Mouse (Mus musculus): ENCODE data around the gene Jchain.
"Not testable (repeated sequence)": the region's sequence is repeated elsewhere in the genome, so short reads cannot be mapped to it uniquely, and the experiment has no call there.

The Jchain gene

GRCm38 (mm10) chr5:88562863-88563780 is 35.4 kb upstream of the Jchain start:
- Histone ChIP-seq H3K27me3 (ENCODE audit: insufficient read depth, low read length) (peaks cover 6% of the 10 kb centered on the region; the same call in 1 of the 2 replicates), H3K4me1 (replicated peaks; ENCODE audit: low read depth, low read length) (peaks cover 39% of the 10 kb centered on the region), H3K9me3 (ENCODE audit: low read length) (no peaks in the 10 kb centered on the region), H3K36me3 (ENCODE audit: insufficient read depth, low read length) (no peaks in the 10 kb centered on the region), H3K4me3 (replicated peaks; ENCODE audit: low read length) (no peak overlapping the region)
- no peak for TF ChIP-seq POU5F1 (IDR thresholded peaks at IDR 0.05; ENCODE audit: borderline replicate concordance, low read length)
- no peak for TF ChIP-seq NANOG (IDR thresholded peaks at IDR 0.05; ENCODE audit: borderline replicate concordance, low read length)
- TF ChIP-seq CTCF (conservative IDR thresholded peaks at IDR 0.05; ENCODE audit: low read length): peak; percentile 20; the same call in 1 of the 2 replicates

- peaks cover 47% of the 10 kb centered on the region for H3K4me1 ChIP-seq (replicated peaks; ENCODE audit: low read depth, low read length)
- no peak overlapping the region for H3K4me3 ChIP-seq (replicated peaks; ENCODE audit: low read length)
- TF ChIP-seq POU5F1 (IDR thresholded peaks at IDR 0.05; ENCODE audit: borderline replicate concordance, low read length) (no peak), CTCF (conservative IDR thresholded peaks at IDR 0.05; ENCODE audit: low read length) (no peak), NANOG (IDR thresholded peaks at IDR 0.05; ENCODE audit: borderline replicate concordance, low read length) (no peak)
- H3K27me3 ChIP-seq (ENCODE audit: insufficient read depth, low read length): peaks cover 1% of the 10 kb centered on the region; the same call in 1 of the 2 replicates
- peaks cover 18% of the 10 kb centered on the region for H3K36me3 ChIP-seq (ENCODE audit: insufficient read depth, low read length)
- H3K9me3 ChIP-seq (ENCODE audit: low read length): no peaks in the 10 kb centered on the region
These were observed 33.6 kb upstream of the Jchain start for GRCm38 (mm10) chr5:88561080-88561814.

- Histone ChIP-seq H3K36me3 (ENCODE audit: insufficient read depth, low read length) (peaks cover 32% of the 10 kb centered on the region), H3K4me3 (replicated peaks; ENCODE audit: low read length) (no peak overlapping the region), H3K27me3 (ENCODE audit: insufficient read depth, low read length) (no peaks in the 10 kb centered on the region), H3K9me3 (ENCODE audit: low read length) (no peaks in the 10 kb centered on the region), H3K4me1 (replicated peaks; ENCODE audit: low read depth, low read length) (peaks cover 53% of the 10 kb centered on the region)
- TF ChIP-seq POU5F1 (IDR thresholded peaks at IDR 0.05; ENCODE audit: borderline replicate concordance, low read length) (no peak), NANOG (IDR thresholded peaks at IDR 0.05; ENCODE audit: borderline replicate concordance, low read length) (no peak), CTCF (conservative IDR thresholded peaks at IDR 0.05; ENCODE audit: low read length) (no peak)
These were observed 31.3 kb upstream of the Jchain start for GRCm38 (mm10) chr5:88558991-88559390.

- TF ChIP-seq CTCF (conservative IDR thresholded peaks at IDR 0.05; ENCODE audit: low read length): no peak; the same call in 1 of the 2 replicates
- TF ChIP-seq POU5F1 (IDR thresholded peaks at IDR 0.05; ENCODE audit: borderline replicate concordance, low read length): no peak
- TF ChIP-seq NANOG (IDR thresholded peaks at IDR 0.05; ENCODE audit: borderline replicate concordance, low read length): no peak
- Histone ChIP-seq H3K4me3 (replicated peaks; ENCODE audit: low read length) (peak within 1 kb of the TSS; percentile 100), H3K9me3 (ENCODE audit: low read length) (no peaks in the 10 kb centered on the region), H3K4me1 (replicated peaks; ENCODE audit: low read depth, low read length) (peaks cover 43% of the 10 kb centered on the region), H3K27me3 (ENCODE audit: insufficient read depth, low read length) (no peaks in the 10 kb centered on the region), H3K36me3 (ENCODE audit: insufficient read depth, low read length) (peaks cover 32% of the 10 kb centered on the region)
These were observed 26.6 kb upstream of the Jchain start, which contains the start of gene Utp3 for GRCm38 (mm10) chr5:88554086-88554886. TSS of gene Utp3 (plus strand) at chr5:88554462.

GRCm38 (mm10) chr5:88553271-88554085 is 25.8 kb upstream of the Jchain start:
- Histone ChIP-seq H3K27me3 (ENCODE audit: insufficient read depth, low read length) (no peaks in the 10 kb centered on the region), H3K4me1 (replicated peaks; ENCODE audit: low read depth, low read length) (peaks cover 34% of the 10 kb centered on the region), H3K4me3 (replicated peaks; ENCODE audit: low read length) (peak overlapping the region; percentile 100), H3K9me3 (ENCODE audit: low read length) (no peaks in the 10 kb centered on the region), H3K36me3 (ENCODE audit: insufficient read depth, low read length) (peaks cover 32% of the 10 kb centered on the region)
- no peak for TF ChIP-seq POU5F1 (IDR thresholded peaks at IDR 0.05; ENCODE audit: borderline replicate concordance, low read length)
- TF ChIP-seq CTCF (conservative IDR thresholded peaks at IDR 0.05; ENCODE audit: low read length): no peak
- no peak for TF ChIP-seq NANOG (IDR thresholded peaks at IDR 0.05; ENCODE audit: borderline replicate concordance, low read length)

- Histone ChIP-seq H3K9me3 (ENCODE audit: low read length) (no peaks in the 10 kb centered on the region), H3K27me3 (ENCODE audit: insufficient read depth, low read length) (no peaks in the 10 kb centered on the region), H3K36me3 (ENCODE audit: insufficient read depth, low read length) (no peaks in the 10 kb centered on the region), H3K4me1 (replicated peaks; ENCODE audit: low read depth, low read length) (peaks cover 7% of the 10 kb centered on the region), H3K4me3 (replicated peaks; ENCODE audit: low read length) (peak overlapping the region; percentile 49)
- TF ChIP-seq CTCF (conservative IDR thresholded peaks at IDR 0.05; ENCODE audit: low read length) (no peak), POU5F1 (IDR thresholded peaks at IDR 0.05; ENCODE audit: borderline replicate concordance, low read length) (no peak), NANOG (IDR thresholded peaks at IDR 0.05; ENCODE audit: borderline replicate concordance, low read length) (no peak)
These were observed 17.8 kb upstream of the Jchain start for GRCm38 (mm10) chr5:88545536-88545935.

GRCm38 (mm10) chr5:88544411-88544810 is 16.7 kb upstream of the Jchain start:
- H3K4me1 ChIP-seq (replicated peaks; ENCODE audit: low read depth, low read length): not testable (repeated sequence)

More at GRCm38 (mm10) chr5:88544411-88544810, 16.7 kb upstream of the Jchain start:
- not testable (repeated sequence) for H3K36me3 ChIP-seq (ENCODE audit: insufficient read depth, low read length); H3K4me3 ChIP-seq (replicated peaks; ENCODE audit: low read length); H3K27me3 ChIP-seq (ENCODE audit: insufficient read depth, low read length); H3K9me3 ChIP-seq (ENCODE audit: low read length)

All from E14TG2a.4 (cell line).